Mouse (Mus musculus) forebrain, embryonic 15.5 days (tissue): ENCODE measurements around the gene Acss3. TPM values are rescaled to one million over a fixed set of nuclear protein-coding genes. Genes with fewer than 3 reads are reported as not detected.
A peak's percentile ranks its signal among the peaks of the same experiment; 100 is the strongest.

Source experiments
- ATAC-seq: fragments of 200-750 bp; cut with Nextera tagmentation; replicated peaks from 2 replicates; pipeline ENCODE4 v1.8.0; 2017; ENCODE audit warnings: mild to moderate bottlenecking, moderate TSS enrichment, moderate library complexity
- H3K27ac ChIP-seq: fragments of 300-500 bp; sonication (generic); replicated peaks from 2 replicates; pipeline ENCODE4 v1.5.1; 2015; ENCODE audit warnings: mild to moderate bottlenecking, inconsistent platforms
- H3K27me3 ChIP-seq: fragments of 300-500 bp; sonication (generic); 2 replicates; pipeline ENCODE4 v1.6.1; 2015; ENCODE audit warnings: inconsistent platforms
- H3K36me3 ChIP-seq: fragments of 300-500 bp; sonication (generic); 2 replicates; pipeline ENCODE4 v1.6.1; 2015; ENCODE audit warnings: mild to moderate bottlenecking, inconsistent platforms
- H3K4me1 ChIP-seq: fragments of 300-500 bp; sonication (generic); 2 replicates; pipeline ENCODE4 v1.6.1; 2015; ENCODE audit warnings: inconsistent platforms
- H3K4me2 ChIP-seq: fragments of 300-500 bp; sonication (generic); replicated peaks from 2 replicates; pipeline ENCODE4 v1.6.1; 2015; ENCODE audit warnings: mild to moderate bottlenecking, inconsistent platforms
- H3K4me3 ChIP-seq: fragments of 300-500 bp; sonication (generic); 2 replicates; pipeline ENCODE4 v1.5.1; 2015; ENCODE audit warnings: mild to moderate bottlenecking, inconsistent platforms
- H3K9ac ChIP-seq: fragments of 300-500 bp; sonication (generic); replicated peaks from 2 replicates; pipeline ENCODE4 v1.6.1; 2015; ENCODE audit warnings: mild to moderate bottlenecking, inconsistent platforms
- H3K9me3 ChIP-seq: fragments of 300-500 bp; sonication (generic); 2 replicates; pipeline ENCODE4 v1.6.1; 2016; ENCODE audit warnings: inconsistent platforms
- WGBS: fragments of 180-500 bp; shearing (Covaris S2); methylation state at CpG from one replicate; pipeline ENCODE4 v1.1.7; 2015; ENCODE audit warnings: mixed read lengths; 5-methylcytosine and 5-hydroxymethylcytosine counted together
- polyA plus RNA-seq: library from polyadenylated mRNA; unstranded; fragments of >200 nt; fragmentation: Nextera tagmentation; extraction: Ambion mirVana; gene quantifications from 2 replicates; pipeline ENCODE4 v1.2.1, GENCODE M21; 2015

The Acss3 gene
- polyA plus RNA-seq, 1 experiment from 2014 or later, result 0.67 TPM

DNA sequence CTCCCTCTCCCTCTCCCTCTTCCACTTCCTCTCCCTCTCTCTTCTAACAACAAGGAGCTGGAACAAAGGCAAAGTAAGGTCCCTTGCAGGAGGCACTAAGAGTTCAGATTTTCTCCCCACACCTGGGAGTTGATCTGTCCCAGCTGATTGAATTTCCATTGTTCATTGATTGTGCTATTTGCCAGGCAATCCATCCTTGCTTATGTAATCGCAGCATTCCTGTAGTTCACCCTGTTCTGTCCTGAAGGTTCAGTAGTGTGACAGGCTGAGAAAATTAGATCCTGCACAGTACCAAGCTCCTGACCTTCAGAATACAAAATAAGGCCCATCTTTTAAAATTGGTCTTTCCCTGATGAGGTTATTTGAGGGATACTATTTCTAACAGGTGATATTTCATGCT is 8.3 kb downstream of the Acss3 start:
- WGBS, result 32% methylated on average over 1 of the region's 1 CpGs
- H3K27ac ChIP-seq, result no peak overlapping the region
- no peak for ATAC-seq

GRCm38 (mm10) chr10:107094452-107094851 is 29.0 kb downstream of the Acss3 start:
- Histone ChIP-seq H3K9me3 (0 out of 2 replicates have a peak, but pooled peaks cover 2% of the 10 kb centered on the region), H3K9ac (no peak overlapping the region), H3K4me3 (no peak overlapping the region), H3K27ac (no peak overlapping the region), H3K27me3 (no peaks in the 10 kb centered on the region), H3K4me1 (peaks cover 3% of the 10 kb centered on the region; the same call in 1 of the 2 replicates), H3K4me2 (no peak overlapping the region), H3K36me3 (no peaks in the 10 kb centered on the region)
- ATAC-seq, result peak; percentile 97
- 17% methylated on average over 3 of the region's 3 CpGs for WGBS

More for the DNA sequence above, 8.3 kb downstream of the Acss3 start:
- Histone ChIP-seq H3K9me3 (no peaks in the 10 kb centered on the region), H3K27me3 (no peaks in the 10 kb centered on the region), H3K9ac (no peak overlapping the region), H3K4me2 (no peak overlapping the region), H3K36me3 (no peaks in the 10 kb centered on the region), H3K4me3 (no peak overlapping the region), H3K4me1 (peaks cover 6% of the 10 kb centered on the region; the same call in 1 of the 2 replicates)

DNA sequence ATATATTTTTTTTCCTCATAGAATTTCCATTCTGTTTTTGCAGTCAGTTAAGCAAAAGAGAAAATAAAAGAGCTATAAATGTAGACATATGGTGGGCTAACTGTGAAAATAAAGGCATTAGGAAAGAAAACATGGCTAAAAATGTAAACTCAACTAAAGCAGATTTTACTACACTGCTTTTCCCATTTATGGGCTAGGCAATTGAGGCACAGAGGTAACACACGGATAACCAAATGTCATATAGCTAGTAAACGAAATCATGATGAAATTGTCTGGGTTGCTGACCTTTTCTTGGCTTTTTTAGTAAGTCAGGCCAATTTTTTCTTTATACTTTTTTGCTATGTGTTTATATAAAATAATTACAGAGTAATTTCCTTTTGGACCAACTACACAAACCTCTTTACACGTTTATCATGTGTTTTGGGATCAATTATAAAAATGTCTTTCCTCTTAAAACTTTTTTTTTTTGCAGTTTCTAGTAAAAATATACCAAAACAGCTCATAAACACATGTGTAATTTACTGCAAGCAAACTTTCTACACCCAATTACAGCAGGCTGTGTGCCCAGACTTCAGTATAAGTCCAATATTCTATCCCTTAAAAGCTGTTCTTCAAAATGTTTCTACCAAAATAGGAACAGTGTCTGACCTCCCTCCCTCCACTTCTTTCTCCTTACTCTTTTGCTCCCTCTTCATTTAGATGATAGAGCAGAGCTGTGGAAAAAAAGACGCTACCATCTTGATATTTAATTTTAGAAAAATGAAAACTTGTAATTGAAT is 69.4 kb downstream of the Acss3 start:
- Histone ChIP-seq H3K36me3 (no peaks in the 10 kb centered on the region), H3K4me1 (no peaks in the 10 kb centered on the region), H3K4me3 (no peak overlapping the region), H3K9me3 (no peaks in the 10 kb centered on the region), H3K9ac (no peak overlapping the region), H3K27ac (no peak overlapping the region), H3K27me3 (no peaks in the 10 kb centered on the region), H3K4me2 (no peak overlapping the region)
- ATAC-seq, result no peak
- 83% methylated on average over 4 of the region's 4 CpGs for WGBS

- 85% methylated on average over 2 of the region's 2 CpGs for WGBS
- no peak for ATAC-seq
These were observed 73.0 kb downstream of the Acss3 start for GRCm38 (mm10) chr10:107050489-107050888.

DNA sequence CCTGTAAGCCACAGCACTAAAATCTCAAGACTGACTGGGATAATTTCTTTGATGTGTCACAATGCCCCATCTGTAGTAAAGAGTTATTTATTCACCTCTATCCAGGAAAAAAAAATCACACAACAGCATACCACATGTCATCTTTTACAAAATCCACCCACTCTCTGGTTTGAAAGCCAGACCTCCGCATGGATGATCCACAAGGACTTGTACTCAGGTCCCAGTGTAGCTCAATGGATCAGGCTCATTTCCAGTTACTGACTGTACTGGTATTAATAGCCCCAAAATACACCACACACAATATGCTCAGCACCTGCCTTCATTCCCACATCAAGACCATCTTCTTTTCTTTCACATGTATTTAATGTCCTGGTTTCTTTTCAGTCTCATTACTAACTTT is 80.8 kb downstream of the Acss3 start:
- H3K9me3 ChIP-seq, result no peaks in the 10 kb centered on the region
- H3K4me3 ChIP-seq, result no peak overlapping the region
- 93% methylated on average over 1 of the region's 1 CpGs for WGBS
- no peak for ATAC-seq
- H3K27ac ChIP-seq, result no peak overlapping the region
- H3K27me3 ChIP-seq, result no peaks in the 10 kb centered on the region
- no peak overlapping the region for H3K9ac ChIP-seq
- no peaks in the 10 kb centered on the region for H3K4me1 ChIP-seq
- H3K36me3 ChIP-seq, result no peaks in the 10 kb centered on the region
- H3K4me2 ChIP-seq, result no peak overlapping the region

More at GRCm38 (mm10) chr10:107050489-107050888, 73.0 kb downstream of the Acss3 start:
- H3K4me3 ChIP-seq, result no peak overlapping the region
- no peaks in the 10 kb centered on the region for H3K9me3 ChIP-seq
- no peak overlapping the region for H3K27ac ChIP-seq
- H3K27me3 ChIP-seq, result no peaks in the 10 kb centered on the region
- no peaks in the 10 kb centered on the region for H3K36me3 ChIP-seq
- no peak overlapping the region for H3K9ac ChIP-seq
- H3K4me2 ChIP-seq, result no peak overlapping the region
- no peaks in the 10 kb centered on the region for H3K4me1 ChIP-seq

GRCm38 (mm10) chr10:107040837-107041236 is 82.6 kb downstream of the Acss3 start:
- no peak overlapping the region for H3K4me2 ChIP-seq
- H3K27me3 ChIP-seq, result no peaks in the 10 kb centered on the region
- H3K36me3 ChIP-seq, result no peaks in the 10 kb centered on the region
- no peak overlapping the region for H3K4me3 ChIP-seq
- no peak overlapping the region for H3K27ac ChIP-seq
- WGBS, result 91% methylated on average over 2 of the region's 2 CpGs
- no peak for ATAC-seq
- no peaks in the 10 kb centered on the region for H3K4me1 ChIP-seq
- no peaks in the 10 kb centered on the region for H3K9me3 ChIP-seq
- no peak overlapping the region for H3K9ac ChIP-seq

- no peaks in the 10 kb centered on the region for H3K4me1 ChIP-seq
- ATAC-seq, result no peak
- no peak overlapping the region for H3K4me2 ChIP-seq
- H3K27me3 ChIP-seq, result no peaks in the 10 kb centered on the region
- H3K4me3 ChIP-seq, result no peak overlapping the region
- 84% methylated on average over 6 of the region's 6 CpGs for WGBS
- no peaks in the 10 kb centered on the region for H3K36me3 ChIP-seq
- H3K9ac ChIP-seq, result no peak overlapping the region
- H3K27ac ChIP-seq, result no peak overlapping the region
- H3K9me3 ChIP-seq, result no peaks in the 10 kb centered on the region
These were observed 83.1 kb downstream of the Acss3 start for GRCm38 (mm10) chr10:107040378-107040777.

- H3K27ac ChIP-seq, result no peak overlapping the region
- no peak for ATAC-seq
- no peaks in the 10 kb centered on the region for H3K27me3 ChIP-seq
- H3K4me2 ChIP-seq, result no peak overlapping the region
- H3K4me1 ChIP-seq, result no peaks in the 10 kb centered on the region
- H3K9ac ChIP-seq, result no peak overlapping the region
- no peaks in the 10 kb centered on the region for H3K9me3 ChIP-seq
- no peaks in the 10 kb centered on the region for H3K36me3 ChIP-seq
- H3K4me3 ChIP-seq, result no peak overlapping the region
- WGBS, result 86% methylated on average over 4 of the region's 4 CpGs
These were observed 84.3 kb downstream of the Acss3 start for GRCm38 (mm10) chr10:107039211-107039610.

- H3K4me1 ChIP-seq, result no peaks in the 10 kb centered on the region
- H3K36me3 ChIP-seq, result no peaks in the 10 kb centered on the region
- H3K9ac ChIP-seq, result no peak overlapping the region
- no peaks in the 10 kb centered on the region for H3K9me3 ChIP-seq
- no peak overlapping the region for H3K4me3 ChIP-seq
- 76% methylated on average over 4 of the region's 4 CpGs for WGBS
- no peaks in the 10 kb centered on the region for H3K27me3 ChIP-seq
- ATAC-seq, result no peak
- no peak overlapping the region for H3K4me2 ChIP-seq
- H3K27ac ChIP-seq, result no peak overlapping the region
These were observed 99.2 kb downstream of the Acss3 start for GRCm38 (mm10) chr10:107024254-107024653.

- H3K27ac ChIP-seq, result no peak overlapping the region
- H3K9ac ChIP-seq, result no peak overlapping the region
- H3K9me3 ChIP-seq, result no peaks in the 10 kb centered on the region
- H3K4me3 ChIP-seq, result no peak overlapping the region
- H3K4me2 ChIP-seq, result no peak overlapping the region
- no peaks in the 10 kb centered on the region for H3K4me1 ChIP-seq
- no peak for ATAC-seq
- WGBS, result 86% methylated on average over 5 of the region's 5 CpGs
- H3K27me3 ChIP-seq, result no peaks in the 10 kb centered on the region
- no peaks in the 10 kb centered on the region for H3K36me3 ChIP-seq
These were observed 102.3 kb downstream of the Acss3 start for GRCm38 (mm10) chr10:107021118-107021517.

DNA sequence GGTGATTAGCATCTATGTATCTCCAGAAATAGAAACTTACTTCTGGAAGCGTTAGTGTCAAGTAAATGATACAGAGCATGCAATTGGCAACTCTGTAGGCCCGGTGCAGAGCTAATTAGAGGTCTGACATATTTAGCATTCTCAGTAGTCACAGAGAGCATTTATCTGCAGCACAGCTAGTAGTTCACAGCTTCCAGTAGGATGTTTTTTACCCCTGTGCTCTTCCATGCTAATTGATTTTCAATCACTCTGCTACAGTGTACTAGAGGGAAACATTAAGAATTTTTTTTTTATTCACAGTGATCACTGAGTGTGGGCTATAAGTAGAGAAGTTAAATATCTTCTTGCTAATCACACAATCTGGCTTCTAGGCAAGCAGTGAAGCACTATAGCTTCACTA is 112.3 kb downstream of the Acss3 start:
- H3K4me1 ChIP-seq, result no peaks in the 10 kb centered on the region
- no peak overlapping the region for H3K4me3 ChIP-seq
- no peak overlapping the region for H3K27ac ChIP-seq
- no peak for ATAC-seq
- H3K9me3 ChIP-seq, result no peaks in the 10 kb centered on the region
- 50% methylated on average over 2 of the region's 2 CpGs for WGBS
- H3K9ac ChIP-seq, result no peak overlapping the region
- H3K4me2 ChIP-seq, result no peak overlapping the region
- H3K27me3 ChIP-seq, result no peaks in the 10 kb centered on the region
- H3K36me3 ChIP-seq, result no peaks in the 10 kb centered on the region

DNA sequence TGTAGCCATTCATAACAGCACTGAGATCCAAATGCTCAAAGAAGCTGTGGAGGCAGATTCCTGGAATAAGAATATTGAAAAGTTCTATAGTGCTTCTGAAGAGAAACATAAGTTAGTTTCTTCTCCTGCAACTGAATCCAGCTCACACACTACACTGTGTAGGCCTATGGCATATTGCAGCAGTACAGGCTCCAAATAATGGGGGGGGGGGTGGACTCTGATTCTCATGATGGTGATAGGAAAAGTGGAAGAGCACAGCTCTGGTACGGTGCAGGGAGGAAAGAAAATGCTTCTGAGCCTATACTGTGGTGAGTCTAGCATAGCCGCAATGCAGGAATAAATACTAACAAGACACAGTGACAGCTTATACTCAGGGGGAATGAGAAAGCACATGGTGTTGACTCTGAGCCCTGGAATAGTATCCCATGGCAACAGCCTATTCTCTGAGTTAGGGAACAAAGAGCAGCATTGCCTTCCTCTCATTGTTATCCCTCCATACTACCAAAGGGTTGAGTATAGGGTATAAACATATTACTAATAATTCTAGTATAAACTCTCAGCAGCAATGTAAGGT is 125.3 kb downstream of the Acss3 start:
- Histone ChIP-seq H3K27me3 (no peaks in the 10 kb centered on the region), H3K4me3 (no peak overlapping the region), H3K27ac (no peak overlapping the region), H3K4me2 (no peak overlapping the region), H3K9ac (no peak overlapping the region), H3K4me1 (no peaks in the 10 kb centered on the region), H3K9me3 (no peaks in the 10 kb centered on the region), H3K36me3 (no peaks in the 10 kb centered on the region)
- ATAC-seq, result peak; percentile 35; the same call in 1 of the 2 replicates
- 80% methylated on average over 2 of the region's 2 CpGs for WGBS
